Mouse (Mus musculus) R1 (cell line): ENCODE measurements around the gene Polr3h.

Source experiments
- DNase-seq: peaks from one replicate; pipeline ENCODE4 v3.0.0-alpha.2; 2018; ENCODE audit warnings: low read depth, low spot score

Polr3h gene

DNA sequence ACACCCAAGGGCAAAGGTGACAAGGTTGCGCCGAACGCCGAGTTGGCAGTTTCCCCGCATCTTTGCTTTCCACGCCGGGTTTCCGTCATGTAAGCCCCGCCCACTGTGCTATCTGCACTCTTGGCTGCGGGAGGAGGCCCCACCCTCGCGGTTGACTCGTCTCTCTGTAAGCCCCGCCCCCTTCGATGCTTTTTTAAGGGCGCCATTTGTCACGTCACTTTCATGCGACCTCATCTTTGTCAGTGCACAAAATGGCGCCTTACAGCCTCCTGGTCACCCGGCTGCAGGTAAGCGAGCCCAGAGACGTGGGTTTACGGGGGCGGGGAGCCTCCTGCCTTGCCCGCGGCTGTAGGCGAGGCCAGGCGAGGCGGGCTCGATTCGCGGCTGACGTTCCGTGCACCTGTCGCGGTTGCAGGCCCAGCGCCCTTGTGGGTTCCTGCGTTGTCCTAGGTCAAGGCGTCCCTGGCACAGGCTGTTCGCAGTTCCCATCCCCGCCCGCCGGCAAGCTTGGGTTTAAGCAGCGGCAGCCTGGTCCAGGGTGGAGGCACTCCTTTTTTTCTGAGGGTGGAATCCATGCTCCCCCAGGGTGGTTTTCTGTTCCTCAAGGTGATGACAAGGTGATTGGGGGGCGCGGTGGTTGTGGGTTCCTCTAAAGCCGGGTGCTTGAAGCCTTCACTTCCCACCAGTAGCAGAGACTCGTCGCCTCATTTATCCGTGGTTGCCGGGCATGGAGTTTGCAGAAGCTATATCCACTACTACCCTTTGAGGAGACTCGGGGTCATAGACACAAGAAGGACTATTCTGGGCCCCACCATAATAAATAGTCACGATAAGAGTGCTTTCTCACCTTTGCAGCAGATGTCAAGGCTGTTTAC is 53.5 kb downstream of the Polr3h start, which contains the start of gene Aco2:
Gene Aco2 (plus strand): TSS at position 48 of the 875 bp plus-strand sequence.
- peak; percentile 99 for DNase-seq

DNA sequence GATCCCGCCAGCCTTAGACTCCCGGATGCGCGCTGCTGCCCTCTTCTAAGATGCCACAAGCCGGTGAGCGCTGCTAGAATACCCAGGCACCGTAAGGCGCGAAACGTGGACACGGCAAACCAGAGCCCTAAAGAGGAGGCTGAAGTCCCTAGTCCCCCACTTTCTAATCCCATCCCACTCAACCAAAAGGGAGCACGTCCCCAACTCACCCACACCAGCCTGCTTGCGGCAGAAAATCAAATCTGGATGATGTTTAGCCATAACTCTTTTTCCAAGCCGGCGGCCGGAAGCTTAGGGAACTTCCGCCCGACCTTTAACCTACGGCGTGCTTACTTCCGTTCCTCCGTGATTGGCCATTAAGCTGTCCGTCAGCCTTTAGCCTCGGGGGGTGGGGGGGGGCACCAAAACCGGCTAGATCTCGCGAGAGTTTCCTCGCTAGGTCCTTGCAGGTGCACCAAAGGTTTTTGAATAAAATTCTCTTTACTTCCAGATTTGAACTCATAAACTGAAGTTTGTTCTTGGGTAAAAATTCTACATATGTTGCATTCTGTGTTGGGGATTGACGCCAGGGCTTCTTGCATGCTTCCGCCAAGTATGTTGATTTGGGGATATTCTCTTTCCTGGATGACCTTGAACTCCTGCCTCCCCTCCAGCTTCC is 54.3 kb downstream of the Polr3h start, which contains the start of gene Phf5a:
Gene Phf5a (minus strand): TSS at position 308 of the 658 bp plus-strand sequence.
- peak; percentile 98 for DNase-seq

DNA sequence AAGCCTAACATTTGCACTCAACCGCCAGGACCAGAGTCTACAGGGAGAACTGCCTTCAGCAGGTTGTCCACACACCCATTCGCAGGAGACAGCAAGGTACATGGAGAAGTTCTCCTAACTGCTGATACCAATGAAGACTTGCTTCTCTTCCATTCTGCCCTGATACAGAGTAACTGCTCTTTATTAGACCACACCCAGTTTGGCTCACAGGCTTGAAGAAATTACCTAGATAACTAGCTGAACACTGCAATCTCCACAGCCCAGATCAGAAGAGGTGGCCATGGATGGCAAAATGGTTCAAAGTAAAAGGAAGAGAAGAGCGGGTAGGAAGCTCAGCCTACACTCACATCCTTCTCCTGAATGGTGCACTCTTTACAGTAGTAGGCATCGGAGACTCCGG is 56.1 kb downstream of the Polr3h start:
- DNase-seq: no peak

DNA sequence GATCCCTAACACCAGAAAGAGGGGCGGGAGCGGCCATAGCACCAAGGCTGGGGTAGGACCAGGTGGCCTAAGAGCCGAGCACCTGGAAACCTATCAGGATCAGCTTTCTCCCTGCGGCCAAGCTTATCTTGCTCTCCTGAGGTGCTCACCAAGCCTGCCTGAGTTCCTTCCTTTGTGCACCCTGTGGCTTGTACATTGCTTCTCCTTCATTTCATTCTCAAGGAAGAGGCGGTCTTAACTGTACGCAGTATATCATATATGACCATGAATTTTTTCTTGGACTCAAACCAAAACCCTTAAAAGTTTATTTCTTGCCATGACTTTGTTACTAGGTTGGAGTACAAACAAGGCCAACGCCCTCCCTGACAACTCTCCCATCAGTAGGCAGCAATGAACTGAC is 61.8 kb downstream of the Polr3h start:
- DNase-seq: no peak

DNA sequence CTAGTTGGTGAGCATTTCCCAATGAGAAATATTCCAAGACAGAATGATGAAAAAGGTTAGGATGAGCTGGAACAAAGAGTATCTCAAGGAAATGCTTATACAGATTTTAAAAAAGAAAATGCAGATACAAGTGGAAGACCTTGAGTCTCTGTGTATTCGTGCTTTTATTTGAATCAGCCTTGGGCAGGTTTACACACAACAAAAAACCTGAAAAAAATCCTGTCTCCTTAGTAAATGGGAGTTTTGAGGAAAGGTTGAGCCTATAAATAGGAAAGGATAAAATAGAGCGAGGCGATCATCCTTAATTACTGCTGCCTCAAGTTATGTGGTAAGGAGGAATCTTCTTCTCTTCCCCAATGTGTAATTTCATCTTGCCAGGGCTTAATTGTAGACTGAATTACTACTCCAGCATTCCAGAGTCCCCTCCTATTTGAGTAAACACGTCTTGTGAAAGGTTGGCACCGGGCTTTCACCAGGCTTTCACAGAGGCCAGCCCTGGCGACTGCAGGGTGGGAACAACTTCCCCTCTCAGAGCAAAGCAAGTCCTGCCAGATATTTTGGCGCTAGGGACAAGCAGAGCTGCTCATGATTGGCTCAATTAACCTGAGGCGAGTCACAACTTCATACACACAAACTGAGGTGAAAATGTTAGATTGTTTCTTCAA is 65.4 kb downstream of the Polr3h start:
- DNase-seq: no peak

- peak; percentile 85 for DNase-seq
These were observed 66.4 kb downstream of the Polr3h start for GRCm38 (mm10) chr15:81859330-81860255.

DNA sequence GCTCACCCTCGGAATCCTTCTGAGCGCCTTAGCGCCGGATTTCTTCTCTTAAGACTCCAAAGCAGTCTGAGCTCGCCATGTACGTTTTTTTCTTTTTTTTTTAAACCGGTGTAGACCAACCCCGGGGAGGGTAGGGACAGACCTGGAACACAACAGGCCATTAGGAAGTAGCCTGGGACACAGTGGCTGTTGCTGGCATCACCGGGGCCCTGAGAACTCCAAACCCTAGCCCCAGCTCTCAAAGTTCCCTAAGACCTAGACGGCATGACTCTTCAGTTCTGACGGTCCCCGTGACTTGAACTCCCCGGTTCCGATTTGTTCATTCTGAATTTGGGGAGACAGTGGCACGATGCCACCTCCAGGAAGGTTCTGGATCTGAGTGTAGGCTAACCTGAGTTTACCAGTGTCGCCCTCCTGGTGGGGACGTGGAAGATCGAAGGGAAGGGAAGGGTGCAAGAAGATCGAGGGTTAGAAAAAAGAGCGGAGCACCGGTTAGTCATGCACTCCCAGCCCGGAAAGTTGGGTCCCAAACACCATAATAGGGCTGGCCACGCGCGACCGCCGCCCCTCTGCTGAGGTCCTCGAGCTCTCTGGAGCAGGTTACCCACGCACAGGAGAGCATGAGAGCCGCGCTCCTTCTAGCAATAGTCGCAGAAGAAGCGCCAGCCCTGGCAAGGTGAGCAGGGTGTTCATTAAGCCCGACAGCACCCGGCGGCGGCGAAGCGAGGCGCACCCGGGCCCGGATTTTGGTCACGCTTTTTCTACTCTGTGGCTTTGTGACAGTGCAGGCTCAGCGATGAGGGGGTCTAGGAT is 67.3 kb downstream of the Polr3h start, which contains the start of gene Tob2:
Gene Tob2 (minus strand): TSS at position 280 of the 813 bp plus-strand sequence.
- peak; percentile 59 for DNase-seq

DNA sequence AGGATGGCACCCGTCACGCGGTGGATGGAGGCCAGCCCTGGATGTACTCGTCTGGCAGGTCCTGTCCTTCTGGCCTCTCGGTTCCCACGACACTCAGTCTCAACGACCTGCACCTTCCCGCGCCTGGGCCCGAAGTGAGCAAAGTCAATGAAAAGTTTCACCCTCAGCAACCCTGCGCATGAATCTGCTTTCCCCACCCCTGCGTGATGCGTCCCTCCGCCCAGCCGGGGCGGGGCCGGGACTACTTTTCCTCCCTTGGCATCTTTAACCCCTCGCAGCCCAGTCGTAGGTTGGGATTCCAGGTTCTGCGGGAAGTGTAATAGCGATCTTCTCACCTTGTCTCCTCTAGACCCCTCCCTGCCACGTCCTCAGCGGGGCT is 67.9 kb downstream of the Polr3h start:
- peak; percentile 92 for DNase-seq

DNA sequence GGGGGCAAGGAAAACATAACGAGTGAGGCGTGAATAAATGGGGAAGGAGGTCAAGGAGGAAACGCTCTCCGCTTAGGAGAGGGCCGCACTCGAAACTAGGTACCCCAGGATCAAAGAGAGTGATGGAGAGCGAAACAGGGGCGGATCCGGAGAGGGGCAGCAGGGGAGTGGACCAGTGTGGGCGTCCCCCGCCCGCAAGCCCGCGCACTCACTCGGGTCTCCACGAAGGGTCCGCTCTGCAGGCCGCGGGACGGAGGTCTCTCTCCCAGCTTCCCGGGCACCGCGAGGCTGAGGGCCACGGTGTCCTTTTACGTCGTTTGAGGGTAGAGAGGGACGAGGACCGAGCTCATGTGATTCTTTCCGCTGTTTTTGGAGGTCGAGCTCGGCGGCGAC is 68.3 kb downstream of the Polr3h start:
- no peak for DNase-seq

DNA sequence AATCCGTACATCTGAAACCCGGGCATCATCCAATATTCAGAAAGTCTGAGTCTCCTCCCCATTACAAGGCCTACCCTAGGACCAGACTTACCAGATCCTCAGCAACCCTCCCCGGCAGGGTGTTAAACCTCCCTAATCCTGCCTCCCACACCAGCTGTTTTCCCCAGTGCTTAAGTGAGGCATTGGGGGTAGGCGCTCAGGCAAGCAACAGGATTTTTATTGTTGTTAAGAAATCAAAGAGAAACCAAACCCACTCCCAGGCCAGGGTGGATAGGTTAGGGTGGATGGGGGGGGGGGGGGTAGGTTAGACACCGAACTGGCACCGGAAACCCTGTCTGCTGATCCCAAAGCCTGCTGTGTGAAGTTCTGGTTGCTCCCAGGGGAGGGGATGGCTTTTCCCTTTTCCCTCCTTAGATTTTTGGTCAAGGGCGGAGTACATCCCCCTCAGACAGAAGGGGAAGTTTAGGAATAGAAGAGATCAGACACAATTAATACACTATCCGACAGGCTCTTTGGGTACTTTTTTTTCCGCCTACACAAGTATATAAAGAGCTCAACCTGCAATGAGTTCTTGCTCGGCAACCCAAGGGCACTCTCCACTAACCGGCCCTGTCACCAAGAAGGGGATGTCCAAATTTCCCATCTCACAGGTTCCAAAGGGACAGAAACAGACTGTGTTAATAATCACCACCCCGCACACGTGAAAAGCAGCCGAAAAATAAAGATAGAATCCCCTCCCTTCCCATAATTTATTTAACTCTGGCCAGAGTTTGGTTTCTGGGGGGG is 68.9 kb downstream of the Polr3h start:
- no peak for DNase-seq

DNA sequence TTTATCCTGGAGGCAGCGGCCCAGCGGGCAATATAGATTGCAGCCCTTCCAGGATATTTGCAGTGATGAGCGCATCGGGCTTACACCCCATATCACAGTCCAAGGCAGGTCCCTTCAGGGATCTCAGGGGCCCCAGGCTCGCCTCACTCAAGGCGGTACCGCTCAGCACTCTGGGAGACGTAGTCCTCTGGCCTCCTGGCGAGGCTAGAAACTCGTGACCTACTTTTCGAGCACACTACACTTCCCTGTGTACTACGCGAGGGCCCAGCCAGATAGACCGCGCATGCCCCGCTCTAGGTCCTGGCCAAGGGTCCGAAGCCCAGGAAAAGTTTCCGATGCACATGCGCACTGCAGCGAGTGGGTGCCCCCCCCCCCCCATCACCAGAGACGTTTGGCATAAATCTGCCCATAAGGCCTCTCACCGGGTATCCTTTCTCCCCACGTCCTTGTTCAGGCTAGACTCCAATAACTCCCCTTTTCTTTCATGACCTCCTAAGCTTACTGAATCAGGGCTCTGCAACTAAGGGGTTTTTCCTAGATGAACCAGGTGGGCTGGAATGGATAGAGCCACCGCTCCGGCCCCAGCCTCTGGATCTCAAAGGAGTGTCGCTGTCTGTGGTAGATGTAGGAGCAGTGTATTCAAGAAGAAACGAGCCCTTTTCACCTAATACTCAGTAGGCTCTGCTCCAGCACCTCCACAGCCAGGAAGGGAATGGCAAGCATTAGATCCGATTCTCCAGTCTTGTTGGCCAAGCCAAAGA is 69.8 kb downstream of the Polr3h start:
- peak; percentile 93 for DNase-seq

DNA sequence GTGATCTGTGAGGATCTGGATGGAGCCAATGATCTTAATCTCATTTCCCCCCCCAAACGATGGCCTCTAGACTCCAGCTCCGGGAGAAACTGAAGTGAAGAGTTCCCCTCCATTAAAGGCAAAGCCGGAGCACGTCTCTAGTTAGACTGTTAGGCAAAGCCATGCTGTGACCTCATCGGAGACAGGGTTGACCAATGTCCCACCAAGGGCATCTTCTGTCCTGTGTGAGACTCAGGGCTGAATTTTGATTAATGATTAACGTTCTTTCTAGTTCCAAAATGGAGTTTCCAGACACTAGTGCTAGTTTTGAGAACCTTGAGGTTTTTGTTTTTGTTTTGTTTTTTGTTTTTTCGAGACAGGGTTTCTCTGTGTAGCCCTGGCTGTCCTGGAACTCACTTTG is 73.0 kb downstream of the Polr3h start:
- no peak for DNase-seq

DNA sequence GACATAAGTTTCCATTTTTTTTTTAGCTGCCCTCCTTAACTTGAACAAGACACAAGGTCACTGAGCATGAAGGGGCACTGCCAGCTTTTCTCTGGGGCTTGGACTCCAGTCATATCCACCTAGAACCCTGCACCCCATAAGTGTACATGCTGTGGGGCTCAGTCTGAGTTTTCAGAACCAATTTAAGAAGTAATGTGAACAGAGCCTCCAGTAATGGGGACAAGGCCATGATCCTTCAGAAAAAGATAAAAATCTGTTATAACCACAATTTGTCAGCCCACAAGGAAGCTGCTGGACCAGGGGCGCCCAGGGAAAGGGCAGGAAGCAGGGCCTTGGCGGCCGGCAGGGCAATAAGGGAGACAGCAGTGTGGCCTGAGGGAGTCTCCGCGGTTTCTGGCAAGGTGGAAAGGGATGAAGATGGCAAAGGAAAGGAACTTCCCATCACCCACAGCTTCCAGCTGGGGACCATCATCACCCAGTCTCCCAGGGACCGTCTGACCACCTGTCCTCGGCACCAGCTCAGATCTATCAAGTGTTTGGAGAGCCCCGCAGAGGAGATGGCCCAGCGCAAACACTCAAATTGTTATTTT is 73.5 kb downstream of the Polr3h start:
- no peak for DNase-seq

- no peak for DNase-seq
These were observed 74.7 kb downstream of the Polr3h start for GRCm38 (mm10) chr15:81851375-81851774.

DNA sequence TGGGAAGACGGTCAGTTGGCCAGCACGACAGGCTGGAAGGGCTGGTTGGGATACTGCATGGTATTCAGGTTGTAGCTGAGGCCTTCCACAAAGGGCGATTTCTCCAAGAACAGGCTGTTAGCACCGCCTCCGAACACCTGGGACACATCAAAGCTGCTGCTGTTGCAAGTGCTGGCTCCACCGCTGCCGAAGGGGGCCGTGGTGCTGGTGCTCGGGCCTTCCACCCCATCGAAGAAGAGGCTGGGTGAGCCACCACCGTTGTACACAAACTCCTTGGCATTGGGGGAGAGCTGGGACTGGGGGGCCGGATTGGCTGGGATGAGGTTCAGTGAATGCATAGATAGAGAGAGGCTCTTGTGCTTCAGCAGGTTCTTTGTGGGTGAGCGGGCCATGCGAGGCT is 75.3 kb downstream of the Polr3h start:
- DNase-seq: no peak

DNA sequence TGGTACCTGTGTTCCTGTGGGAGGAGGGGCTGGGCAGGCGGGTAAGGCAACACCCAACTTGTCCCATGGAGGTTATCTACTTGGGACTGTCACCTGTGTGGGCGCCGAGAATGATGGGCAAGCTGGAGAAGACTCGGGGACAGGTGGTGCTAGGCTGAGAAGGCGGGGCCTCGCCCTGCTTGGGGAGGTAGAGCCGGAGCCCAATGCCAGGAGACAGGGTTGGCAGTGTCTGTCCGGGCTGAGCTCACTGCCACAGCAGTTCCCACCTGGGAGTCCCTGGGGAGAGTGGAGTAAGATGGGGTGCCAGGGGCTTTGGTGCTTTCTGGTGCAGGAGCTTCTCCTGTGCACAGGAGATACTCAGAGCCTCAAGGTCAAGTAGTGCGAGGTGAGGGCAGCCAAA is 76.9 kb downstream of the Polr3h start:
- no peak for DNase-seq

DNA sequence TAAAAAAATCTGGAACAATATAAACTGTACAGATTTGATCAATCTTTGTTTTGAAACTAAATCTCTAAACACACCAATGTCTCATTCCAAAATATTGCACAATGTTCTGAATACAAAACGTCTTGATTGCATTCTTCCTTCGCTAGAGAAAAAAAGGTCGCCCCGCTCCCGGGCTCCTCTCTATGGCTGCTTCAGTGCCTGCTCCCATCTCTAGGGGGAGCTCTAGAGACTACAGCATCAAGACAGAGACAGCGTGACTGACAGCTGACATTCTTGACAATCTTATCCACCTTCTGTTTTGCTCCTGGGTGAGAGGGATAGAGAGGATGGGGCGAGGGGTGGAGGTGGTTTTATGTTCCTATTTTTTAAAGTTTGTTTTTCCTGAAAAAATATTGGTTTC is 77.7 kb downstream of the Polr3h start:
- DNase-seq: peak; percentile 88

DNA sequence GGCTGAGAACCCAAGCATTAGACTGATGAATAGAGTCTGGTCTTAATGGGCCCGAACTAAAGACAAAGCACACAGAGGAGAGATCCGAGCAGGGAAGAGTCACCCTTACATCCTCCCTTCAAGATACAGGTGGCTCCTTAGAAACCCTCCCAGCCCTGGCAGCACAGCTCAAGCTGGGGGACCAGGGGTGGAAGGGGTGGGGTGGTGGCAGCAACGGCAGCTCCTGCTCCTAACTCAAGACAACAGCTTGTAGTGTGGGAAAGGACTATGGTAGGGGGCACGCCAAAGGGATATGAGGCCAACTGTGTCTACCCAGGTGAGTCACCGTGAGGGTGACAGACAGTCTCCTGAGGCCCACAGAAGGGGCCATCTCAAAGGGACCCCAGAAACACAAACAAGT is 78.2 kb downstream of the Polr3h start:
- no peak for DNase-seq
